In genomic region chr2:93278181-93278975, GRCm38 (mm10) we compare ENCODE assay signal across 8 mouse cellular contexts. TPM values are rescaled to one million over a fixed set of nuclear protein-coding genes. Genes with fewer than 3 reads are reported as not detected.
DNase-seq lines count a peak whose midpoint lies in the region; ATAC-seq lines count a peak whose summit lies in the region.

No protein-coding gene starts in this region.

- DNase-seq in Muller cell, postnatal 12 days (ENCODE audit: inconsistent ontology term): peak; percentile 24
- DNase-seq in kidney, postnatal 10 days: peak; percentile 64
- DNase-seq in neural tube, embryonic 10.5 days (ENCODE audit: extremely low spot score, low spot score): peak; percentile 57
- no peak for DNase-seq in frontal cortex, postnatal 14 days (ENCODE audit: low spot score in 2 of 2)
- DNase-seq in gastrocnemius, postnatal 10 days: no peak

- peaks cover 35% of the 10 kb centered on the region for H3K4me1 ChIP-seq in brown adipose tissue, adult 24 weeks (ENCODE audit: control insufficient read depth, insufficient read depth, insufficient read length, low read length)
- peaks cover 43 to 52% of the 10 kb centered on the region in 2 experiments for H3K4me1 ChIP-seq in heart, embryonic 14.5 days (ENCODE audit: control insufficient read depth in 2 of 2, insufficient read depth in 2 of 2, low read length in 2 of 2)

- no peaks in the 10 kb centered on the region for H3K9me3 ChIP-seq in heart, embryonic 14.5 days (ENCODE audit: control insufficient read depth, low read length)

- peak overlapping the region; percentile 52 for H3K9ac ChIP-seq in heart, embryonic 14.5 days (ENCODE audit: low read length)

- H3K36me3 ChIP-seq in heart, embryonic 14.5 days (ENCODE audit: control insufficient read depth, insufficient read depth, low read length): no peaks in the 10 kb centered on the region

- H3K4me2 ChIP-seq in heart, embryonic 14.5 days (ENCODE audit: low read length): peak overlapping the region; percentile 11

- peak; percentile 58; the same call in 1 of the 2 replicates for ATAC-seq in heart, embryonic 14.5 days (ENCODE audit: insufficient number of reproducible peaks, insufficient read depth, low FRiP score, low read depth)
- ATAC-seq in cerebellum, adult (ENCODE audit: insufficient number of reproducible peaks, low FRiP score, low TSS enrichment): no peak

- peak overlapping the region; percentile 35 for H3K27ac ChIP-seq in brown adipose tissue, adult 24 weeks (replicated peaks; ENCODE audit: low read depth, low read length)
- peak overlapping the region; percentile 82 to 87 for H3K27ac ChIP-seq in heart, embryonic 14.5 days (replicated peaks in 1 of 2; ENCODE audit: control insufficient read depth in 1 of 2, insufficient read depth in 1 of 2, low read depth in 2 of 2, low read length in 2 of 2)

- 19% methylated on average over 11 of the region's 11 CpGs for WGBS in heart, embryonic 14.5 days

- H3K4me3 ChIP-seq in brown adipose tissue, adult 24 weeks (ENCODE audit: insufficient read depth, low read depth, low read length): no peak overlapping the region
- H3K4me3 ChIP-seq in heart, embryonic 14.5 days (ENCODE audit: control insufficient read depth in 1 of 2, insufficient read depth in 1 of 2, low read depth in 1 of 2, low read length in 2 of 2): no peak overlapping the region

- no peaks in the 10 kb centered on the region for H3K27me3 ChIP-seq in heart, embryonic 14.5 days (ENCODE audit: control insufficient read depth, insufficient read depth, low read length)

RNA-seq across cellular contexts. Expression of gene Tspan18, which starts 55.9 kb away (rescaled TPM):
- 136 and 163 TPM in 2 replicates for polyA plus RNA-seq in brown adipose tissue, adult 24 weeks (2012; ENCODE audit: insufficient read depth, insufficient read length, missing spikeins)
- polyA plus RNA-seq in heart, embryonic 14.5 days (2014; fragmentation: Nextera tagmentation; extraction: Ambion mirVana): 45.1 and 48.2 TPM in 2 replicates
- 10 to 100 TPM; 14.5 to 17.8 TPM for total RNA-seq in gastrocnemius, postnatal 10 days (2021)

Comparison
In these comparisons a context has a peak if more than half of its experiments do, and no peak if none do; other contexts are left out.
1. DNase-seq: peak in Muller cell, postnatal 12 days (single experiment), kidney, postnatal 10 days (single experiment) and neural tube, embryonic 10.5 days (single experiment); none in frontal cortex, postnatal 14 days (0 of 2) and gastrocnemius, postnatal 10 days (single experiment).